Mouse (Mus musculus): ENCODE data around the gene Zc3h10.
A peak's percentile ranks its signal among the peaks of the same experiment; 100 is the strongest.

Gene Zc3h10

GRCm38 (mm10) chr10:128547361-128548032, at the start of gene Zc3h10:
Gene Zc3h10, minus strand, starts transcription at chr10:128547774.
- DNase-seq (ENCODE audit: low spot score): peak; percentile 100

- no peak for DNase-seq (ENCODE audit: low spot score)
These were observed 45.2 kb upstream of the Zc3h10 start for GRCm38 (mm10) chr10:128592797-128593196.

- no peak for DNase-seq (ENCODE audit: low spot score)
These were observed 43.9 kb upstream of the Zc3h10 start for GRCm38 (mm10) chr10:128591436-128591835.

GRCm38 (mm10) chr10:128590193-128590690, 42.7 kb upstream of the Zc3h10 start:
- DNase-seq (ENCODE audit: low spot score): peak; percentile 85

GRCm38 (mm10) chr10:128589464-128590192, 42.1 kb upstream of the Zc3h10 start, which contains the start of gene Erbb3:
Gene Erbb3, minus strand, starts transcription at chr10:128589652.
- peak; percentile 81 for DNase-seq (ENCODE audit: low spot score)

GRCm38 (mm10) chr10:128588775-128589463, 41.3 kb upstream of the Zc3h10 start:
- no peak for DNase-seq (ENCODE audit: low spot score)

- DNase-seq (ENCODE audit: low spot score): no peak
These were observed 40.6 kb upstream of the Zc3h10 start for GRCm38 (mm10) chr10:128588136-128588535.

- no peak for DNase-seq (ENCODE audit: low spot score)
These were observed 40.1 kb upstream of the Zc3h10 start for GRCm38 (mm10) chr10:128587697-128588096.

- DNase-seq (ENCODE audit: low spot score): no peak
These were observed 39.5 kb upstream of the Zc3h10 start for GRCm38 (mm10) chr10:128587120-128587519.

- DNase-seq (ENCODE audit: low spot score): no peak
These were observed 39.0 kb upstream of the Zc3h10 start for GRCm38 (mm10) chr10:128586546-128586945.

- DNase-seq (ENCODE audit: low spot score): no peak
These were observed 36.8 kb upstream of the Zc3h10 start for GRCm38 (mm10) chr10:128584386-128584785.

GRCm38 (mm10) chr10:128583644-128584043, 36.1 kb upstream of the Zc3h10 start:
- DNase-seq (ENCODE audit: low spot score): peak; percentile 92

- no peak for DNase-seq (ENCODE audit: low spot score)
These were observed 32.2 kb upstream of the Zc3h10 start for GRCm38 (mm10) chr10:128579731-128580130.

- no peak for DNase-seq (ENCODE audit: low spot score)
These were observed 31.7 kb upstream of the Zc3h10 start for GRCm38 (mm10) chr10:128579298-128579697.

GRCm38 (mm10) chr10:128578330-128578729, 30.8 kb upstream of the Zc3h10 start:
- no peak for DNase-seq (ENCODE audit: low spot score)

- no peak for DNase-seq (ENCODE audit: low spot score)
These were observed 27.5 kb upstream of the Zc3h10 start for GRCm38 (mm10) chr10:128575063-128575462.

- peak; percentile 100 for DNase-seq (ENCODE audit: low spot score)
These were observed 18.4 kb upstream of the Zc3h10 start, which contains the start of gene Pa2g4 for GRCm38 (mm10) chr10:128565788-128566531. Gene Pa2g4, minus strand, starts transcription at chr10:128565987.

GRCm38 (mm10) chr10:128565206-128565787, 17.7 kb upstream of the Zc3h10 start:
- peak; percentile 70 for DNase-seq (ENCODE audit: low spot score)

- no peak for DNase-seq (ENCODE audit: low spot score)
These were observed 16.0 kb upstream of the Zc3h10 start for GRCm38 (mm10) chr10:128563544-128563943.

GRCm38 (mm10) chr10:128556963-128557362, 9.4 kb upstream of the Zc3h10 start:
- no peak for DNase-seq (ENCODE audit: low spot score)

GRCm38 (mm10) chr10:128556286-128556685, 8.7 kb upstream of the Zc3h10 start:
- DNase-seq (ENCODE audit: low spot score): no peak

Data from MN1 (cell line).